Mouse (Mus musculus) liver, postnatal 0 days (tissue): ENCODE data around the gene Smad3.

Experiments
- CTCF ChIP-seq: sonication (generic); IDR thresholded peaks from 2 replicates; pipeline ENCODE4 v1.5.1; 2016; ENCODE audit warnings: antibody characterized with exemption, low read depth
- EP300 ChIP-seq: IDR thresholded peaks from 2 replicates; pipeline ENCODE4 v1.6.1; 2016; ENCODE audit warnings: antibody characterized with exemption, low read depth, mild to moderate bottlenecking

GRCm38 (mm10) chr9:63802504-63802903, 44.7 kb upstream of the Smad3 start:
- TF ChIP-seq CTCF, result no peak
- no peak for TF ChIP-seq EP300
